Mouse (Mus musculus): ENCODE results near the gene Ptrh1. TPM values are rescaled to one million over a fixed set of nuclear protein-coding genes. Genes with fewer than 3 reads are reported as not detected.

Gene Ptrh1
- polyA plus RNA-seq, 1 experiment from 2014 or later, result 5.6 TPM

- Histone ChIP-seq H3K4me3 (ENCODE audit: low read depth, low read length) (no peak overlapping the region), H3K27ac (ENCODE audit: low read length) (no peak overlapping the region), H3K36me3 (ENCODE audit: control insufficient read depth, insufficient read depth, low read length) (no peaks in the 10 kb centered on the region), H3K27me3 (ENCODE audit: control insufficient read depth, insufficient read depth, low read length) (no peaks in the 10 kb centered on the region), H3K9ac (replicated peaks; ENCODE audit: low read depth, low read length) (no peak overlapping the region), H3K4me2 (replicated peaks; ENCODE audit: low read depth, low read length) (no peak overlapping the region), H3K9me3 (ENCODE audit: control insufficient read depth, low read depth, low read length) (no peaks in the 10 kb centered on the region), H3K4me1 (ENCODE audit: control insufficient read depth, insufficient read depth, low read length) (no peaks in the 10 kb centered on the region)
- WGBS, result 75% methylated on average over 8 of the region's 8 CpGs
- no peak for ATAC-seq (ENCODE audit: insufficient number of reproducible peaks, insufficient read depth, low FRiP score, low read depth)
Observed at GRCm38 (mm10) chr2:32772626-32773279, 2.8 kb upstream of the Ptrh1 start.

- H3K36me3 ChIP-seq (ENCODE audit: control insufficient read depth, insufficient read depth, low read length), result no peaks in the 10 kb centered on the region
- peak overlapping the region; percentile 51 for H3K4me3 ChIP-seq (ENCODE audit: low read depth, low read length)
- H3K4me1 ChIP-seq (ENCODE audit: control insufficient read depth, insufficient read depth, low read length), result no peaks in the 10 kb centered on the region
- ATAC-seq (ENCODE audit: insufficient number of reproducible peaks, insufficient read depth, low FRiP score, low read depth), result no peak
- no peaks in the 10 kb centered on the region for H3K27me3 ChIP-seq (ENCODE audit: control insufficient read depth, insufficient read depth, low read length)
- H3K9ac ChIP-seq (replicated peaks; ENCODE audit: low read depth, low read length), result 0 out of 2 replicates have a peak overlapping the region, but pooled peaks have one; percentile 10
- H3K27ac ChIP-seq (ENCODE audit: low read length), result no peak overlapping the region
- H3K9me3 ChIP-seq (ENCODE audit: control insufficient read depth, low read depth, low read length), result no peaks in the 10 kb centered on the region
- 24% methylated on average over 22 of the region's 22 CpGs for WGBS
- H3K4me2 ChIP-seq (replicated peaks; ENCODE audit: low read depth, low read length), result peak overlapping the region; percentile 76
Observed at GRCm38 (mm10) chr2:32776192-32776591, 606 bp downstream of the Ptrh1 start.

GRCm38 (mm10) chr2:32778081-32778480 lies 2.5 kb downstream of the Ptrh1 start:
- H3K9me3 ChIP-seq (ENCODE audit: control insufficient read depth, low read depth, low read length), result no peaks in the 10 kb centered on the region
- H3K27ac ChIP-seq (ENCODE audit: low read length), result no peak overlapping the region
- no peak overlapping the region for H3K9ac ChIP-seq (replicated peaks; ENCODE audit: low read depth, low read length)
- no peak overlapping the region for H3K4me3 ChIP-seq (ENCODE audit: low read depth, low read length)
- no peaks in the 10 kb centered on the region for H3K27me3 ChIP-seq (ENCODE audit: control insufficient read depth, insufficient read depth, low read length)
- H3K4me2 ChIP-seq (replicated peaks; ENCODE audit: low read depth, low read length), result no peak overlapping the region
- ATAC-seq (ENCODE audit: insufficient number of reproducible peaks, insufficient read depth, low FRiP score, low read depth), result no peak
- H3K4me1 ChIP-seq (ENCODE audit: control insufficient read depth, insufficient read depth, low read length), result no peaks in the 10 kb centered on the region
- no peaks in the 10 kb centered on the region for H3K36me3 ChIP-seq (ENCODE audit: control insufficient read depth, insufficient read depth, low read length)
- WGBS, result 90% methylated on average over 6 of the region's 6 CpGs

GRCm38 (mm10) chr2:32779131-32779530 lies 3.5 kb downstream of the Ptrh1 start:
- Histone ChIP-seq H3K9me3 (ENCODE audit: control insufficient read depth, low read depth, low read length) (no peaks in the 10 kb centered on the region), H3K4me1 (ENCODE audit: control insufficient read depth, insufficient read depth, low read length) (no peaks in the 10 kb centered on the region), H3K27ac (ENCODE audit: low read length) (no peak overlapping the region), H3K4me3 (ENCODE audit: low read depth, low read length) (no peak overlapping the region), H3K27me3 (ENCODE audit: control insufficient read depth, insufficient read depth, low read length) (no peaks in the 10 kb centered on the region), H3K4me2 (replicated peaks; ENCODE audit: low read depth, low read length) (no peak overlapping the region), H3K9ac (replicated peaks; ENCODE audit: low read depth, low read length) (0 out of 2 replicates have a peak overlapping the region, but pooled peaks have one; percentile 18), H3K36me3 (ENCODE audit: control insufficient read depth, insufficient read depth, low read length) (no peaks in the 10 kb centered on the region)
- no peak for ATAC-seq (ENCODE audit: insufficient number of reproducible peaks, insufficient read depth, low FRiP score, low read depth)
- WGBS, result 12% methylated on average over 8 of the region's 8 CpGs

GRCm38 (mm10) chr2:32779714-32780113 lies 4.1 kb downstream of the Ptrh1 start:
- Histone ChIP-seq H3K4me1 (ENCODE audit: control insufficient read depth, insufficient read depth, low read length) (no peaks in the 10 kb centered on the region), H3K9me3 (ENCODE audit: control insufficient read depth, low read depth, low read length) (no peaks in the 10 kb centered on the region), H3K27me3 (ENCODE audit: control insufficient read depth, insufficient read depth, low read length) (no peaks in the 10 kb centered on the region), H3K27ac (ENCODE audit: low read length) (no peak overlapping the region), H3K4me2 (replicated peaks; ENCODE audit: low read depth, low read length) (no peak overlapping the region), H3K4me3 (ENCODE audit: low read depth, low read length) (no peak overlapping the region), H3K9ac (replicated peaks; ENCODE audit: low read depth, low read length) (no peak overlapping the region), H3K36me3 (ENCODE audit: control insufficient read depth, insufficient read depth, low read length) (no peaks in the 10 kb centered on the region)
- WGBS, result 90% methylated on average over 6 of the region's 6 CpGs
- no peak for ATAC-seq (ENCODE audit: insufficient number of reproducible peaks, insufficient read depth, low FRiP score, low read depth)

- no peak overlapping the region for H3K27ac ChIP-seq (ENCODE audit: low read length)
- H3K4me3 ChIP-seq (ENCODE audit: low read depth, low read length), result no peak overlapping the region
- H3K9me3 ChIP-seq (ENCODE audit: control insufficient read depth, low read depth, low read length), result no peaks in the 10 kb centered on the region
- H3K9ac ChIP-seq (replicated peaks; ENCODE audit: low read depth, low read length), result no peak overlapping the region
- no peaks in the 10 kb centered on the region for H3K27me3 ChIP-seq (ENCODE audit: control insufficient read depth, insufficient read depth, low read length)
- H3K4me1 ChIP-seq (ENCODE audit: control insufficient read depth, insufficient read depth, low read length), result no peaks in the 10 kb centered on the region
- H3K36me3 ChIP-seq (ENCODE audit: control insufficient read depth, insufficient read depth, low read length), result no peaks in the 10 kb centered on the region
- no peak overlapping the region for H3K4me2 ChIP-seq (replicated peaks; ENCODE audit: low read depth, low read length)
- ATAC-seq (ENCODE audit: insufficient number of reproducible peaks, insufficient read depth, low FRiP score, low read depth), result no peak
- 69% methylated on average over 6 of the region's 6 CpGs for WGBS
Observed at GRCm38 (mm10) chr2:32781710-32782109, 6.1 kb downstream of the Ptrh1 start.

DNA sequence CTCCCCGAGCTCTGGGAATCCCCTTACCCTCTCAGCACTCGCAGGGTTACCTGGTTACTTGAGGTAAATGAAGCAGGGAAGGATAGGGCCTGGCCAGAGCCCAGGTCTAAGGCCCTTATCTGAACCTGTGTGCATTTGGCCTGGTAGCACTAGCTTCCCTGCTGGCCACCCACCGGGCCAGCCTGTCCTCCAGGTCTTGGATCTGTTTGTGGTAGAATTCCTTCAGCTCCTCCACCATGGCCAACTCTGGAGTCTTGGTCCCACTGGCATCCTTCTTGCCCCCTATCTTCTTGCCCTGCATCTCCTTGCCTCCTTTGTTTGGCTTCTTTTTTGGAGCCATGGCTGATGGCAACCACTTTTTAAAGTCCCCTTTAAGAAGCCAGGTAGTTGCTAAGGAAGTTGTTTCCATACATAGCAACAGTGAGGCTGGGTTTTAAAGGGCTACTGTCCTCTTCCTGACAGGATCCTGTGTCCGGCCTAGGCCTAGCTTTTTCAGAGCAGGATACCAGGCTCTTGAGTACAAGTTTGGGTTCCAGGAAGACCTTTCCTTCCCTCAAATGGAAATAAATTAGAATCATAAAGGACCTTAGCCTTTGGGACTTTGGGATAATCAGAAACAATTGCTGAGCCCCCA lies 8.6 kb downstream of the Ptrh1 start, which contains the start of gene Cfap157:
Gene Cfap157, minus strand, starts transcription at position 381 of the 634 bp plus-strand sequence.
- no peak for ATAC-seq (ENCODE audit: insufficient number of reproducible peaks, insufficient read depth, low FRiP score, low read depth)
- H3K9ac ChIP-seq (replicated peaks; ENCODE audit: low read depth, low read length), result no peak within 1 kb of the TSS
- no peaks in the 10 kb centered on the region for H3K36me3 ChIP-seq (ENCODE audit: control insufficient read depth, insufficient read depth, low read length)
- H3K9me3 ChIP-seq (ENCODE audit: control insufficient read depth, low read depth, low read length), result no peaks in the 10 kb centered on the region
- no peak within 1 kb of the TSS for H3K27ac ChIP-seq (ENCODE audit: low read length)
- H3K4me3 ChIP-seq (ENCODE audit: low read depth, low read length), result no peak within 1 kb of the TSS
- H3K27me3 ChIP-seq (ENCODE audit: control insufficient read depth, insufficient read depth, low read length), result no peaks in the 10 kb centered on the region
- WGBS, result 62% methylated on average over 4 of the region's 4 CpGs
- no peak within 1 kb of the TSS for H3K4me2 ChIP-seq (replicated peaks; ENCODE audit: low read depth, low read length)
- no peaks in the 10 kb centered on the region for H3K4me1 ChIP-seq (ENCODE audit: control insufficient read depth, insufficient read depth, low read length)

DNA sequence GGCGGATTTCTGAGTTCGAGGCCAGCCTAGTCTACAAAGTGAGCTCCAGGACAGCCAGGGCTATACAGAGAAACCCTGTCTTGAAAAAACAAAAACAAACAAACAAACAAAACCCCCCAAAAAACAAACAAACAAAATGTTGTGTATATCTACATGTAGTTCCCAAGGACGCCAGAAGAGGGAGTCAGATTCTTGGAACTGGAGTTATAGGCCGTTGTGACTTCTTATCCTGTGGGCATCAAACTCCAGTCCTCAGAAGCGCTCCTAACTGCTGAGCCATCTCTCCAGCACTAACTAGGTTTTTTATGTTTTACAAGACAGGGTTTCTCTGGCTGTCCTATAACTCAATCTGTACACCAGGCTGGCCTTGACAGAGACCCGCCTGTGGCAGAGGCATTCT lies 11.6 kb downstream of the Ptrh1 start:
- Histone ChIP-seq H3K4me3 (ENCODE audit: low read depth, low read length) (no peak overlapping the region), H3K36me3 (ENCODE audit: control insufficient read depth, insufficient read depth, low read length) (no peaks in the 10 kb centered on the region; the same call in 1 of the 2 replicates), H3K4me2 (replicated peaks; ENCODE audit: low read depth, low read length) (no peak overlapping the region), H3K27ac (ENCODE audit: low read length) (no peak overlapping the region), H3K4me1 (ENCODE audit: control insufficient read depth, insufficient read depth, low read length) (no peaks in the 10 kb centered on the region), H3K27me3 (ENCODE audit: control insufficient read depth, insufficient read depth, low read length) (no peaks in the 10 kb centered on the region), H3K9me3 (ENCODE audit: control insufficient read depth, low read depth, low read length) (no peaks in the 10 kb centered on the region), H3K9ac (replicated peaks; ENCODE audit: low read depth, low read length) (no peak overlapping the region)
- WGBS, result 68% methylated on average over 6 of the region's 6 CpGs
- ATAC-seq (ENCODE audit: insufficient number of reproducible peaks, insufficient read depth, low FRiP score, low read depth), result no peak
